Mouse (Mus musculus) heart, embryonic 10.5 days (tissue): Measurements from ENCODE around the gene Ccdc34. TPM values are rescaled to one million over a fixed set of nuclear protein-coding genes. Genes with fewer than 3 reads are reported as not detected.

Source experiments
- DNase-seq: peaks from one replicate; pipeline ENCODE4 v3.0.0-alpha.2; 2017; ENCODE audit warnings: low spot score
- H3K27ac ChIP-seq: fragments of 300-500 bp; sonication (generic); 2 replicates; pipeline ENCODE4 v1.5.1; 2016; ENCODE audit warnings: mild to moderate bottlenecking
- H3K27me3 ChIP-seq: fragments of 300-500 bp; sonication (generic); 2 replicates; pipeline ENCODE4 v1.6.1; 2016; ENCODE audit warnings: mild to moderate bottlenecking; ENCODE audit not compliant: poor library complexity, insufficient read depth, severe bottlenecking
- H3K36me3 ChIP-seq: fragments of 300-500 bp; sonication (generic); 2 replicates; pipeline ENCODE4 v1.6.1; 2016; ENCODE audit warnings: mild to moderate bottlenecking, moderate library complexity
- H3K4me1 ChIP-seq: fragments of 300-500 bp; sonication (generic); 2 replicates; pipeline ENCODE4 v1.6.1; 2016; ENCODE audit warnings: mild to moderate bottlenecking
- H3K4me3 ChIP-seq: fragments of 300-500 bp; sonication (generic); 2 replicates; pipeline ENCODE4 v1.5.1; 2016; ENCODE audit warnings: mild to moderate bottlenecking, moderate library complexity
- H3K9me3 ChIP-seq: fragments of 300-500 bp; sonication (generic); 2 replicates; pipeline ENCODE4 v1.6.1; 2016; ENCODE audit warnings: mild to moderate bottlenecking, moderate library complexity
- WGBS: fragments of 180-500 bp; shearing (Covaris S2); methylation state at CpG from one replicate; pipeline ENCODE4 v1.1.7; 2016; 5-methylcytosine and 5-hydroxymethylcytosine counted together
- polyA plus RNA-seq: library from polyadenylated mRNA; unstranded; fragments of >200 nt; fragmentation: Nextera tagmentation; extraction: Ambion mirVana; gene quantifications from 2 replicates; pipeline ENCODE4 v1.2.1, GENCODE M21; 2016

Gene Ccdc34
- polyA plus RNA-seq, 1 experiment from 2014 or later, result 29.8 TPM

DNA sequence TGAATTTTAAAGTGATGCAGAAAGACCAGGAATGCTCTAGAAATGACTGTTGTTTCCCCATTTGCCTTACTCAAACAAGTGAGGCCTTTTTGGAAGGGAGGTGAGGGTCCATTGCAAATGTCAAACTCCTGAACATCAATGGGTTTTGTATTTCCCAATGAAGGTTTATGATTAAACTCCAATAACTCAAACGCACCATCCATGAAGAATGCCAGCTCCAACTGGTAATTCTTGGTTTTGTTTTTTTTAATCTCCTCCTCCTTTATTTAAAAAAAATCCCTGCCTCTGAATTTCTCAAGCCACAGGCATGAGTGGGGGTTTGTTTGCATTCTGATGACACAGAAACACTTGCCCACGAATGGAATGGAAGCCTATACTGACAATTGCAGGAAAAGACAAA is 178.9 kb downstream of the Ccdc34 start:
- no peak overlapping the region for H3K4me3 ChIP-seq
- no peaks in the 10 kb centered on the region for H3K36me3 ChIP-seq
- H3K27ac ChIP-seq, result no peak overlapping the region
- no peaks in the 10 kb centered on the region for H3K27me3 ChIP-seq
- 73% methylated on average over 2 of the region's 2 CpGs for WGBS
- no peak for DNase-seq
- H3K9me3 ChIP-seq, result no peaks in the 10 kb centered on the region
- peaks cover 16% of the 10 kb centered on the region for H3K4me1 ChIP-seq

DNA sequence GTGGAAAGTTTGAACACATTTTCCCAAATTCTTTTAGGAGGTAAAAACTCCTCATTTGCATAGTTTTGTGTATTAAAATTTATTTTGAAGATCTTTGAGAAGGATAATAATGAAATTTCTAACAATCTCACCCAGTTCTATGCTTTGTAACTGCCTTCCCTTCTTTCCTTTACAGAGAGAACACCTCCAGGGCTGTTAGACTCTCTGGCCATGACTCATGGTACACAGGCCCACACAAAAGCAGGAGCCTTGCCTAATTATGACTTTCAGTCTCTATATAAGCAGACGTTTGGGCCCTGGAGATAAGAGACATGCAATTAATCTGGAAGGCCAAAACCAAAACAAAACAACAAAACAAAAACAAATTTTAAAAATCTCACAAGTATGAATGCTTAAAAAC is 182.0 kb downstream of the Ccdc34 start:
- Histone ChIP-seq H3K4me3 (no peak overlapping the region), H3K9me3 (no peaks in the 10 kb centered on the region), H3K36me3 (no peaks in the 10 kb centered on the region), H3K4me1 (peaks cover 11% of the 10 kb centered on the region; the same call in 1 of the 2 replicates), H3K27ac (no peak overlapping the region), H3K27me3 (no peaks in the 10 kb centered on the region)
- WGBS, result 45% methylated on average over 1 of the region's 1 CpGs
- no peak for DNase-seq

DNA sequence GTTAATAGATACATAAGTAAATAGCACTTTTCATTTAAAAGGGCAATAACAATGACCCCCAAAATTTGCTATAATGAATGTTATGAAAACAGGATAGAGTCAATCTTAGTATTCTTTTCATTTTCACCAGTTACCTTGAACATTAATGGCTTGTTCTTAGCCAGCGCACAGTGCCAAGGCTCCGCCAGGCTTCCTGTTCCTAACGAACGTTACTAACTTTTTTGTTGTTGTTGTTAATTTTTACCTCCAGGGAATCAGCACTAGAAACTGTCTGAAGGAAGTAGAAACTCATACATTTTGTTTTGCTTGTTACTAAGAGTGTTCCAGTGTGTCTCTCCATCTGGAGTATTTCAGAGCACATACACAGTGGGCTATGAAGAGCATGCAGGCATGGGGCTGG is 184.2 kb downstream of the Ccdc34 start:
- Histone ChIP-seq H3K36me3 (no peaks in the 10 kb centered on the region), H3K4me1 (peaks cover 13% of the 10 kb centered on the region; the same call in 1 of the 2 replicates), H3K27ac (peak overlapping the region; percentile 36; the same call in 1 of the 2 replicates), H3K4me3 (no peak overlapping the region), H3K27me3 (no peaks in the 10 kb centered on the region), H3K9me3 (no peaks in the 10 kb centered on the region)
- WGBS, result 88% methylated on average over 4 of the region's 4 CpGs
- no peak for DNase-seq

DNA sequence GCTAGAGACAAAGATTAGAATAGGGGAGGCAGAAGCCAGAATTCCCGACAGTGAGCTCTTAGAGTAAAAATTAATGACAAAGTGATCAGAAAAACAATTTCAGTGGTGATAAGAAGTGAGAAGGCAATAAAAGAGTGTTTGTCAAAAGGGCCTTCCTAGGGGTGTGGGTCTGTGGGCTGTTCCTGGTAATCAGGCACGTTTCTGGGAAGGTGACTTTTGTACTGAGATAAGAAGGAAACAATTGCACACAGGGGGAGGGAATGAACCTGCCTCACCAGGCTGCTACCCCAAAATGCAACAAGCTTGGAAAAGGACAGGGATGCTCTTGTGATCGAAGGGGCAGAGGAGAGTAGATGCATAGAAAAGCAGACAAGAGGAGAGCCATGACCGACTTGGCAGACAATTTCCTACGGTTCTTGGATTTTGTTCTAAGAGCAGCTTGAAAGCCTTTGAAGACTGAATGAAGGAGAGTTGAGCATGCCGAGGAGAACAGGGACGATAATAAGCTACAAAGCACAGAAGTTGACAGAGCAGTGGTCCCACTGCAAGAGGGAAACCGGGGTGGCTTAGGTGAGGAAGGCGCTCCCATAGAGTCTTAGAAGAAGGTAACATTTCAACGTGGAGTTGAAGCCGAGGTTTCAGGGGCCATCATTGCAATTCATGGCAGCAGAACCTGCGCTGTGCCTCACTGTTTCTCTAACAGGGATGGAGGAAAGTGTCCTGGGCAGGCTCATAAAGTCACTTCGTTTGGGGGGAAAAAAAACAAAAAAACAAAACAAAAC is 185.3 kb downstream of the Ccdc34 start:
- no peak overlapping the region for H3K4me3 ChIP-seq
- DNase-seq, result peak; percentile 80
- WGBS, result 62% methylated on average over 13 of the region's 13 CpGs
- peaks cover 13% of the 10 kb centered on the region; the same call in 1 of the 2 replicates for H3K4me1 ChIP-seq
- no peaks in the 10 kb centered on the region for H3K27me3 ChIP-seq
- peak overlapping the region; percentile 59; the same call in 1 of the 2 replicates for H3K27ac ChIP-seq
- no peaks in the 10 kb centered on the region for H3K36me3 ChIP-seq
- no peaks in the 10 kb centered on the region for H3K9me3 ChIP-seq

DNA sequence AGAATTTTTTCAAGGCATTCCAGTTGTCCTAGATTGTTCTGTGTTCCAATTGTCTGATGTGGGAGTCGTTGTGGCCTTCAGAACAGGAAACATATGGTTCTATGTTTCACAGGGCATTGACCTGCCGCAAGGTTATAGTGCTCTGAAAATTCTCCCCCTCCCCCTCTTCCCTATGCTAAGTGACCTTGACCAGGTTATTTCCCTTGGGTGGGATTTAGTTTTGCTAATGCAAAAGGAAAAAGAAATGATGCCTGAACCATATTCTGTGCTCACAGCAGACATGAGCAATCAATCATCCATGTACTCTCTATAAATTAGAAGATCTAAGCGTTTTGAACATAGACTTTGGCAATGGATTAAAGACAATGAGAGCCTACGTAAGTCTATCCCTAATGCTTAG is 186.6 kb downstream of the Ccdc34 start:
- no peaks in the 10 kb centered on the region for H3K9me3 ChIP-seq
- no peaks in the 10 kb centered on the region for H3K36me3 ChIP-seq
- H3K4me1 ChIP-seq, result peaks cover 13% of the 10 kb centered on the region; the same call in 1 of the 2 replicates
- H3K27me3 ChIP-seq, result no peaks in the 10 kb centered on the region
- no peak for DNase-seq
- no peak overlapping the region for H3K27ac ChIP-seq
- WGBS, result 63% methylated on average over 4 of the region's 4 CpGs
- no peak overlapping the region for H3K4me3 ChIP-seq

DNA sequence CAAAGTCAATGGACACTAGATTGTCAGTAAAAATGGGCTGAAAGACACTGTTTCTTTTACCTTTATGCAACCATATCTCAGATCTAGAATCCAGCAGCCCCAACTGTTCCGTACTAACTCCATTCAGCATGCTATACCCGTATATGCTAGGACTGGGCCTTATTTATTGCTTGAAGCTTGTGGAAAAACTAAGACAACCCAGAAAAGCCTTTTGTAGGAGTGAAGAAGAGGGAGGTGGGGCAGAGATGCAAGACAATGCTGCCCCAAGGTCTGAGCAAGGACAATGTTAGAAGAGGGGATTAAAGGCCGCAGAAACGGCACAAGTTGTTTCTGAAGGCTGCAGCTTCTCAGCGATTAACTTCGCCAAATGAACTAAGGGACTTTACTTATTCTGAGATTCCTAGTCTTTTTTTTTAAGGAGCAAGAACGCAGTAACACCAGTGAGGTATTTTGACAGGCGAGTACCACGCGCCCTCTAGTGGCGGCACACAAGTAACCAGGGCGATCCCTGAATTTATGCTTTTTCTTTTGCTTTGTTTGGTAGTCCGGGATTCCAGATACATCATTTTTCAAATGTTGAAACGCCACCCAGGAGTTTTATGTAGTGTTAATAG is 187.2 kb downstream of the Ccdc34 start:
- Histone ChIP-seq H3K9me3 (no peaks in the 10 kb centered on the region), H3K27ac (peak overlapping the region; percentile 64; the same call in 1 of the 2 replicates), H3K36me3 (no peaks in the 10 kb centered on the region), H3K4me1 (peaks cover 13% of the 10 kb centered on the region; the same call in 1 of the 2 replicates), H3K4me3 (peak overlapping the region; percentile 19; the same call in 1 of the 2 replicates), H3K27me3 (no peaks in the 10 kb centered on the region)
- DNase-seq, result peak; percentile 77
- WGBS, result 11% methylated on average over 14 of the region's 14 CpGs

DNA sequence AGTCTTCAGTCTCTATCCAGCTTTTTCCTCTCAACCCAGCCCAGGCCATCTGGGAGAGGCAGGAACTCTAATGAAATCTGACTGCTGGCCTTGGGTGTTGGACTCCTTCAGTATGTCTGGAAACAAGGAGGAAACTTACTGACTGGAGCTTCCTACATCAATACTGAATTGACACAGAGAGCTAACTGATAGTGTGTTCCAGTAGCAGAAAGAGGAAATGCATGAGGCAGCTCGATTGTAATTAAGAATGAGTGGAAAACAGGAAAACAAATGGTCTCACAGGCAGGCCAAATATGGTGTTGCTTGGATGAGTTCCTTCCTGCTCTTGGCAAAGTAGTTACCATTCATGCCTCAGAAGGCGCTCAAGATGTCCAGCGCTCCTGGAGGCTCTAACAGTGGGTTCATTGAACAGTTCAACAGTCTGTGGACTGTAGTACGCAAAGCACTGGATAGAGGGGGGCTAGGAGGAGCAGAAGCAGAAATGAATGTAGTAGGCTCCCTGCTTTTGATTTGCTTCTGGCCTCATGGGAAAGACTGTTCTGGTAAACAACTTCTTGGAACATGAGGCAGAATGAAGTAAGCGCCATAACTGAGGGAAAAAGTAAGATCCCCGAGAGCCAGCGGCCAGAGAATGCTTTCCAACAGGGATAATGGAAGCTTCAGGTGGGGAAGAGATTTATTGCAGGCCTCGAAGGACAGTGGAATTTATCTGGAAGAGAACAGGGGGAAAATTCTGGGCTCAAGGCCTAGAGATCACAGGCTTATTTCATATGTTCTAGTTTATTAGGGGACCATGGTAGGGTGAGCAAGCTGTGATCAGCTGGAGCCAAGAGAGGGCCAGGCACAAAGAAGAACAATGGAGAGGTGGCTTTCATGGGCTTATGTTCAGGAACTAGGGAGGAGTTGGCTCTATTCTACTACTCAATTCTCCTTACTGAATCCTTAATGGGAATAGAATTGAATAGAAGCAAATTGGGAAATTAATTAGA is 193.2 kb downstream of the Ccdc34 start:
- no peak for DNase-seq

DNA sequence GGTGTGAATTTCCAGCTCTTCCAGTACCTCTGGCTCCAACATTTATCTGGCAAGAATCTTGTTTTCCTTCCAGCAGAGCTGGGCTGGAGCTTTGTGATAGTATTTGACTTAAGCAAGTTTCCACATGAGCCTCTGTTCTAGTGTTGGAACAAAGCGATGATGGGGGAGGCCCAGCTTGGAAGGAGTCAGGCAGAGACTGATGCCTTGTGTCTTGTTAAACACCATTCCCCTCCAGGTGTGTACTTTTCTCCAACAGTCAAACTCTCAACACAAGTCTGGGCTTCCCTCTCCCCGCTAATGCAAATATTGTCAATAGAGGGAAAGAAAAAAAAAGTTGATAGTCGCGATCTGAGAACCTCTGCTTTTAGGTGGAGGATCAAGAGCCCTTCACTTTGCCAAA is 196.7 kb downstream of the Ccdc34 start:
- Histone ChIP-seq H3K27ac (no peak overlapping the region), H3K9me3 (no peaks in the 10 kb centered on the region), H3K36me3 (no peaks in the 10 kb centered on the region), H3K4me1 (no peaks in the 10 kb centered on the region), H3K4me3 (no peak overlapping the region), H3K27me3 (no peaks in the 10 kb centered on the region)
- WGBS, result 84% methylated on average over 4 of the region's 4 CpGs
- DNase-seq, result no peak

More for the DNA sequence above, 193.2 kb downstream of the Ccdc34 start:
- Histone ChIP-seq H3K4me1 (no peaks in the 10 kb centered on the region), H3K4me3 (no peak overlapping the region), H3K27me3 (no peaks in the 10 kb centered on the region), H3K36me3 (no peaks in the 10 kb centered on the region), H3K27ac (no peak overlapping the region), H3K9me3 (no peaks in the 10 kb centered on the region)
- WGBS, result 71% methylated on average over 8 of the region's 8 CpGs

DNA sequence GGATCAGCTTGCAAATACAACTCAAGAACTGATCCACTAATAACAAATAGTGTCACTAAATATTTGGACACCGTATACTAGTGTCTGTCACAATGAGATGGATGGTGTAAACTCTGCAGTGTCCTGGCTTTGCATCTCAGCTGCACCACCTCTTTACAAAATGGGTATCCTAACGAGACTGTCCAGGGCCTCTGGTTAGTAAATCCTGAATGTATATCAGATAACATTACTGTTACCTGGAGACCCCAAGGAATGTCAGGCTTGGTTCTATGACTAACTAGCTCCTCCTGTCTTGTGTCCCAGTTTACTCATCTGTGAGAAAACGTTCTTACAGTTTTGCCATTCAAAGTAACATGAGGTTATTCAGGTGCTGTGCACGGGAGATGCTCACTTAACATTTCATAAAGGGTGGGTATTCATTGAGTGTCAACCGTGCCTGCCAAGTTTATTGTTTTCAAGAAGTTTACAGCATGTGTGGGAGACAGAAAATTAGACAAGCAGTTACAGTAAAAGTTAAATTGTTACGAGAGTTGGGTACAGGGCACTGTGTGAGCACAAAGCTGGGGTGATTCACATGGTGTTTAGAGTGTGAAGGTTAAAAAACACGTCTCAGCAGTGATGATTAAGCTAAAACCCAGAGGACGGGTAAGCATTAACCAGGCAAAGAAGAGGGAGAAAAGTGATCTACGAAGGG is 197.5 kb downstream of the Ccdc34 start:
- no peaks in the 10 kb centered on the region for H3K27me3 ChIP-seq
- no peaks in the 10 kb centered on the region for H3K4me1 ChIP-seq
- no peak overlapping the region for H3K4me3 ChIP-seq
- no peaks in the 10 kb centered on the region for H3K36me3 ChIP-seq
- WGBS, result 68% methylated on average over 9 of the region's 9 CpGs
- H3K27ac ChIP-seq, result no peak overlapping the region
- H3K9me3 ChIP-seq, result no peaks in the 10 kb centered on the region
- no peak for DNase-seq

DNA sequence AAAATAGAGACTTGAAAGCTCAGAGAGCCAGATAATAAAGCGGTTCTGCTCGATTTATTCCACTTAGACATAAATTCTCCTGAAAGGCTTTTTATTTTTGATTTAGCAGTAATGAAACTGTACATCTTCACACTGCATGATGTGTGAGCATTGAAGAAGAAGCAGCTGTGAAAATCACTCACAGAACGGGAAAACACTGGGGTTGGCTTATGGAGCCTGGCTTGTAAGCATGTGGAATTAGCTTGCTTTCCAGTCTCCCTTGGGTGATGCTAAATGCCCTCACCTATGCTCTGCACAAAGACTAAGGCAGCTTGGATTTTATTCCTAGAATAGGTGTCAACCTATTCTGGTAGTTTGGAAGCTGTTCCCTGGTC is 198.1 kb downstream of the Ccdc34 start:
- DNase-seq, result no peak
- H3K9me3 ChIP-seq, result no peaks in the 10 kb centered on the region
- no peak overlapping the region for H3K4me3 ChIP-seq
- no peaks in the 10 kb centered on the region for H3K36me3 ChIP-seq
- H3K4me1 ChIP-seq, result no peaks in the 10 kb centered on the region
- no peak overlapping the region for H3K27ac ChIP-seq
- 78% methylated on average over 3 of the region's 3 CpGs for WGBS
- H3K27me3 ChIP-seq, result no peaks in the 10 kb centered on the region

DNA sequence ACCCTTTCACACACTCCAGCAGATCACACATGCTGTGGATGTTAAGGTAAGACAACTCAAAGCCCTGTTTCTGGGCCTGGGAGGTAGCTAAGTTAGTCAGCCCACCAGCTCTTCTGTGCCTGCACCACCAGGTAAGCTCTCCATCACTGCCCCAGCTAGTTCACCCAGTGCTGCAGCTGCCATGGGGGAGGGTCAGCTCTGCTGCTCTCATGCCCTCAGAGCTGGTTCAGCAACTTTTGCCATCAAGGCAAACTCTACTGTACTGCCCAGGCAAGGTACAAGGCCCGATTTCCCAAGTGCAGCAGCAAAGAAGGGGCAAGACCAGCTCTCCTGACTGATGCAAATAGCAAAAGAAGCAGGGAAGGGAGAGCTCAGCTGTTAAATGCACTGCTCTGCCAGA is 202.9 kb downstream of the Ccdc34 start:
- DNase-seq, result no peak
- Histone ChIP-seq H3K27ac (no peak overlapping the region), H3K36me3 (no peaks in the 10 kb centered on the region), H3K9me3 (no peaks in the 10 kb centered on the region), H3K4me1 (no peaks in the 10 kb centered on the region), H3K27me3 (no peaks in the 10 kb centered on the region), H3K4me3 (no peak overlapping the region)
- 58% methylated on average over 1 of the region's 1 CpGs for WGBS

DNA sequence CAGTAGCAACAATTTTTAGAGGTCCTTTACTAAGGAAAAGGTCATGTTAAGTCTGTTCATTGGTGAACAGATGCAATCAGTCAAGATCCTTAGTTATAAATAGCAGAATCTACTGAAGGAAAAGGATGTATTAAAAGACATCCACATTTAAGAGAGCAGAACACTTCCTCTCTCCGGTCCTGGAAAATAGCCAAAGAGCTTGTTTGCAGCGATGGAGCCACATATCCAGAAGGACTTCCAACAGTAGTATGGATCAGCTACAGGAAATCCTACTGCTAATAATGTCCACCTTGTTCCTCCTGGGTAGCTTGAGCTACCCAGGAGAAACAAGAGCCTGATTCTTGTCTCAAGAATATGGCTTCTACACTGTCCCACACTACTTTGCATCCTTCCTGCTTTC is 205.2 kb downstream of the Ccdc34 start:
- Histone ChIP-seq H3K27me3 (no peaks in the 10 kb centered on the region), H3K27ac (no peak overlapping the region), H3K36me3 (no peaks in the 10 kb centered on the region), H3K4me1 (no peaks in the 10 kb centered on the region), H3K9me3 (no peaks in the 10 kb centered on the region), H3K4me3 (no peak overlapping the region)
- 71% methylated on average over 2 of the region's 2 CpGs for WGBS
- no peak for DNase-seq
